Mouse (Mus musculus) A20 (cell line): ENCODE measurements around the gene Mrps10.
A peak's percentile ranks its signal among the peaks of the same experiment; 100 is the strongest.
"Not testable (repeated sequence)": the region's sequence is repeated elsewhere in the genome, so short reads cannot be mapped to it uniquely, and the experiment has no call there.

Experiments
- DNase-seq: peaks from one replicate; pipeline ENCODE4 v3.0.0-alpha.2; 2011; ENCODE audit warnings: low read depth, low spot score

Mrps10 gene

GRCm38 (mm10) chr17:47381917-47382316, 13.2 kb downstream of the Mrps10 start:
- no peak for DNase-seq

DNA sequence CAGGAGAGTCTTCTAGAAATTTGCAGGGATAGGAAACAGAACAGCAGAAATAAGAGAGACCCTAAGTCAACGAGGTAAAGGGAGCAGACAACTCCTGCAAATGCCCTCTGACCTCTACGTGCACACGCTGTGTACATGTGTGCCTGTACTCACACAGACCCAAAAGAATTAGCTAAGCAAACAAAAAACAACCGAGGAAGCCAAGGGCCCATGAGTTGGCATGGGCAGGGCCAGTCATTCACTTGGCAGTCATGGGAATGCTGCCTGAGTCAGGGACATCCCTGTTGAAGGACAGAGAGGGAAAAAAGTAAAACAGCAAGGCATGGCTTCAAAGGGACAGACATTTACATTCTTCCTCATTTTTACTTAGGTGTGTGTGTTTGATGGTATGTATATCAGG, 14.6 kb downstream of the Mrps10 start:
- no peak for DNase-seq

- DNase-seq: no peak
Measured at GRCm38 (mm10) chr17:47384064-47384463, 15.4 kb downstream of the Mrps10 start.

- no peak for DNase-seq
Measured at GRCm38 (mm10) chr17:47385145-47385544, 16.5 kb downstream of the Mrps10 start, which contains the start of gene Guca1b. Gene Guca1b (plus strand): TSS chr17:47385393.

GRCm38 (mm10) chr17:47386649-47387048, 18.0 kb downstream of the Mrps10 start:
- DNase-seq: peak; percentile 76

DNA sequence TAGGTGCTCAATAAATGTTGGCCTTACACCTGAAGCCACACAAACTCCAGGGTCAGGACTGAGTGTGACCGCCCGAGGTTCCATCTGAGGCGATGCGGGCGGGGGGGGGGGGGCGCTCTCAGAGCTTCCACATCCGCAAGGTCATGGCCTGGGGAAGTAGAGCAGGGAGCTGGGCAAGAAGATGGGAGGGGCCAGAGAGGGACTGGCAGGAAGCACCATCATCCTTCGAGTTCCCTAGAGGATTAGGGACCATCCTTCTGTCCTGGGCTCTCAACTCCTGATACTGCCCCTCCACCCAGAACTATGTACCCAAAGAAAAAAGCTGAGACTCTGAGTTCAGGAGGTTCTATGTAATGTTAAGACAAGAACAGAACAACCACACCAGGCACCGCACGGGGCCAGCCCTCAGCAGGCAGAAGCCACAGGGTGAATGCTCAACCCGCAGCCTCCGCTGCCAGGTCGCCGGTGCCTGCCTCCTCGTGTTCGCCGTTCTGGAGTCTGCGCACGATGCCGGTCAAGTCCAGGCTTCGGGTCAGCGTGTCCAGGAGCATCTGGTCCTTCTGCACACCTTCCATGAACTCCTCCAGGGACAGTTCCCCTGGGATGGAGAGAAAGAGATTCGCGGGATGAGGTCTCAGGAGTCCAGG, 25.7 kb downstream of the Mrps10 start:
- no peak for DNase-seq

GRCm38 (mm10) chr17:47395376-47395913, 26.8 kb downstream of the Mrps10 start:
- DNase-seq: peak; percentile 91

DNA sequence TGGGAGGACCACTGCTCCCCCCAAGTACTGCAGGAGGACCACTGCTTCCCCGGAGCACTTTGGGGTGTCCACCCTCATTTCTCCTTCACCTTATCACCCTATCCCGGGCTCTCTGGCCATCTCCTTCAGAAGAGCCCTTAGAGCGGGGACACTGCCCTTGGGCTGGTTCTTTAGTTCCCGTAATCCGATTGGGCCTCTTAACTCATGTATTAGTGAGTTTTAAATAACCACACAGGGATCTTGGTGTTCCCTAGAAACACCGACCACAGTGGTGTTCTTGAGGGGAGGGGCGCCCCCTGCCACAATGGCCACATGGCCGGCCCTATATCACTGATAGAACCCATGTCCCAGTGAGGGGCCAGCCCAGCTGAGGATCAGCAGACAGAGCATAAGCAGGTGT, 30.4 kb downstream of the Mrps10 start:
- DNase-seq: no peak

DNA sequence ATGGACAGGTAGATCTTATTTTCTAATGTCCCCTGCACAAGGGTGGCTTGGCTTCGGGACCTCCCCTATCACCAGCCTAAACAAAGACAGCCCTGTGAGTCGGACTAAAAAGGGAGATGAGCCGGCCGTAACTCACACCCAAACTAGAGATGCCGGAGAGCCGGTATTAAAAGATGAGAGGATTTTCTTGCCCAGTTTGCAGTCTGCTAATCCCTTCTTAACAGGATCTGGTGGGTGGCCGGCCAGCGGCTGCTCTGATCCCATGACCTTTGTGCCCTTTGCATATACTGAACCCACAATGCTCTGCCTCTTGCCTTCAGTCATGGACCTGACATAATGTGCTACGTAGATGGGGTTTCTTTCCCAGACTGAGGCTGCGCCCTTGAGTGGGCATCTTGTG, 31.8 kb downstream of the Mrps10 start, which contains the start of gene Guca1a:
Guca1a (minus strand) TSS at position 134 of the 400 bp plus-strand sequence.
- no peak for DNase-seq

DNA sequence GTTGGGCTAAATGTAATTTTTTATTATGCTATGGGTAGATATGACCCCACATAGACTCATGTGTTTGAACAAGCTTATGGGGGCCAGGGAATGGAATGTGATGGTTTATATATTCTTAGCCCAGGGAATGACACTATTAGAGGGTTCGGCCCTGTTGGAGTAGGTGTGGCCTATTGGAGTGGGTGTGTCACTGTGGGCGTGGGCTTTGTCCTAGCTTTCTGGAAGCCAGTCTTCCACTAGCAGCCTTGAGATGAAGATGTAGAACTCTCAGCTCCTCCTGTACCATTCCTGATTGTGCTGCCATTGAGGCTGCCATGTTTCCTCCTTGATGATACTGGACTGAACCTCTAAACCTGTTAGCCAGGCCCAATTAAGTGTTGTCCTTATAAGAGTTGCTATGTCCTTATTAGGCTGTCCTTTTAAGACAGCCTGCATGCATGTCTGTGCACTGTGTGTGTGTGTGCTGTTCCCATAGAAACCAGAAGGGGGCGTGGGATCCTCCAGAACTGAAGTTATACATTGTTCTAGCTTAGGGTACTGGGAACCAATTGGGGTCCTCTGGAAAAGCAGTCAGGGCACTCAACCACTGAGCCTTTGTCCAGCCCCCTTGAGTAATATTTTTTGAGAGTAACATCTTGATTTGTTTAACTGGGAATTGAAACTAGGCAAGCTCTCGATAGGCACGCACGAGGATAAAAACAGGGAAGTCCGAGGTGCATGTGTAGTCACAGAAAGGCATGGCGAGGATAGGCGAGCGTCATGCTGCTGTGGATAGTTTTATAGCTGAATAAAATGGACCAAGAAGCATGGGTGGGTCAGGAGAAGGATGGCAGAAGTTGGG, 39.2 kb downstream of the Mrps10 start:
- no peak for DNase-seq

GRCm38 (mm10) chr17:47408558-47408898, 39.8 kb downstream of the Mrps10 start:
- peak; percentile 62 for DNase-seq

DNA sequence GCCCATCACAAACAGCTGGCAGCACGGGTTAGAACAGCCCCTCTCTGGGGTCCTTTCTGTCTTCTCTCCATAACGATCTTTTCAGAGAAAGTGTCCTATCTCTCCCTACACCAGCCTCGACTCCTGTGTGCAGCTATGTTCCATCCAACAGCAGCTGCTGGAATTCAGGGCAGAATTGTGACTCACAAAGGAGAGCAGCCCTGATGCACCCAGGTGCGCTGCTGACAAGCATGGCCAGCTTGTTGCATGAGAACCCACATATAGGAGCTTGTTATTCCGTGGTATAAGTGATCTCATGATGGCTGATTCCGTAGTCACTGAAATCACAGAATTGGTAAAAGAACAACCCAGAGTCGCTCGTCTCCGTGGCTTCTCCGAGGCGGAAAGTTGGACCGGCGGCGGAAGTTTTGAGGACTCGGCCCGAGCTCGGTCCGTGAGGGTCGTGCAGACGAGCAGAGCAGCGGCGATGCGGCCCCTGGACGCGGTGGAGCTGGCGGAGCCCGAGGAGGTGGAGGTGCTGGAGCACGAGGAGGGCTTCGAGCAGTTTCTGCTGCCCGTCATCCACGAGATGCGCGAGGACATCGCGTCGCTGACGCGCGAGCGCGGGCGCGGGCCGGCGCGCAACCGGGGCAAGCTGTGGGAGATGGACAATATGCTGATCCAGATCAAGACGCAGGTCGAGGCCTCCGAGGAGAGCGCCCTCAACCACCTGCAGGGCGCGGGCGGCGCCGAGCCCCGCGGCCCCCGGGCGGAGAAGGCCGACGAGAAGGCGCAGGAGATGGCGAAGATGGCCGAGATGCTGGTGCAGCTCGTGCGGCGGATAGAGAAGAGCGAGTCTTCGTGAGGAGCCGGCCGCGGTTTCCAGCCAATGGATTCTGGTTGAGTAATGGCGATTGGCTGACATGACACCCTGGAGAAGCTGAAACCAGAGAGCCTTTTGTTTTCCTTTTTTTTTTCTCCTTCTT, 41.5 kb downstream of the Mrps10 start:
- not testable (repeated sequence) for DNase-seq

GRCm38 (mm10) chr17:47420195-47420594, 51.5 kb downstream of the Mrps10 start:
- no peak for DNase-seq

DNA sequence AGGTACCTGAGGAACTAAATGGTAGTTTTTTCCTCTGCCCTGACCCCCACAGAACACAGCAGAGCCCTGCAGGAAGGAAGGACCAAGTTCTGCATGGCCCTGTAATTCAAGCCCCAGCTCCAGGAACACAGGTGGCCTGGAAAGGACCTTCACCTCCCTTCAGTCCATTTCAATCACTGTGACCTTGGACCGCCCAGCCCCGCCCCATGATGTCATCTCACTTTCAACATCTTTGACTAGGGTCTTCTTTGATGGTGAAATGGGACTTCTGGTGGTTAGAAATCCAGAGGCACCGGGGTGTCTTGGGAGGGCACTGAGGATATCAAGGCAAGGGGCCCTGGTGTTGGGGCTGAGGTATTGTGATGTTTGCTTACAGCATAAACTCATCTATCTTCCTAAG, 52.9 kb downstream of the Mrps10 start:
- DNase-seq: no peak

DNA sequence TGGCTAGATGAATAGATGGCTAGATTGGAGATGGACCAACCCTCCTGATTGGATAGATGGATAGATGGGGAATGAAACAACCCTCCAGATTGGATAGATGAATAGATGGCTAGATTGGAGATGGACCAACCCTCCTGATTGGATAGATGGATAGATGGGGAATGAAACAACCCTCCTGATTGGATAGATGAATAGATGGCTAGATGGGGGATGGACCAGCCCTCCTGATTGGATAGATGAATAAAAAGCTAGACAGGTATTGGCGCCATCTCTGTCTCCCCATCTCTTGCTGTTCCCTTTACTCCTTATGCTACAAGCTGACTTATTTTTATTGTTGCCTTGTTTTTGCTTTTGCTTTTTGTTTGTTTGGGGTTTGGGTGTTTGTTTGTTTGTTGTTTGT, 53.9 kb downstream of the Mrps10 start:
- DNase-seq: peak; percentile 56

DNA sequence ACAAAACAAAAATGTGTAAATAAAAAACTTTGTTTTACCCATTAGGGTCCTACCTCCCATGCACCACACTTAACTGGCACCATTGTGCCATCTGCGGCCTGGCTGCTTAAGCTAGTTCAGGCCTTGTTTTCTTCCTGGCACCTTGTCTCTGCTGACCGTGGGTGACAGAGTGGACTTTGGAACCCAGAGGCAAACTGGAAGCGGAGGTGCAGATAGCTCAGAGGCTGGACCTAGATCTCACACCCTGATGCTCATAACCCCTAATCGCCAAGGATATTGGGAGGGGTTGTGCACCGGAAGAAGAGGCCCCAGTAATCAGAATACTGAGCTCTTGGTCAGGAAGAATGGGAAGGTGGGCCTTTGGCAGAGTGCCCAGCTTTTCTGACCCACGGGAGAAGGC, 55.5 kb downstream of the Mrps10 start:
- DNase-seq: no peak

DNA sequence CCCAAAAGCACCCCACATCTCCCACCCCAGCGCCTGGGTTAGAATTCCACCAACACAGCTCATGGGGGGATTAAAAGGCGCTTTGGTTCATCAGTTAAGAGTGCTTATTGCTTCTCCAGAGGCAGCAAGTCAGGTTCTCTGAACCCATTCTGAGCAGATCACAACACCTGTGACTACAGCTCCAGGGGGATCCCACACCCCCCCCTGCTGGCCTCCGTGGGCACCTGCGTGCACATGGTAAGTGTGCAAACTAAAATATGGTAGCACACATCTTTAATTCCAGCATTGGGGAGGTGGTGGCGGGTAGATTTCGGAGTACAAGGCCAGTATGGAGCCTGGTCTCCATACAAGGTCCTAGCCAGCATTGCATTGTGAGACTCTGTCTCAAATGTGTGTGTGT, 58.6 kb downstream of the Mrps10 start:
- peak; percentile 42 for DNase-seq

GRCm38 (mm10) chr17:47428831-47429304, 60.2 kb downstream of the Mrps10 start:
- DNase-seq: peak; percentile 49

- peak; percentile 45 for DNase-seq
Measured at GRCm38 (mm10) chr17:47430815-47431214, 62.1 kb downstream of the Mrps10 start.
